Mouse (Mus musculus) limb, embryonic 14.5 days (tissue): Measurements from ENCODE around the gene Gm17606. TPM values are rescaled to one million over a fixed set of nuclear protein-coding genes. Genes with fewer than 3 reads are reported as not detected.

Source experiments
- ATAC-seq: fragments of 200-750 bp; cut with Nextera tagmentation; 2 replicates; pipeline ENCODE4 v1.8.0; 2017; ENCODE audit warnings: low read depth, moderate number of reproducible peaks, moderate TSS enrichment; ENCODE audit not compliant: low FRiP score
- DNase-seq: peaks from one replicate; pipeline ENCODE4 v3.0.0-alpha.2; 2015; ENCODE audit warnings: low spot score
- H3K27ac ChIP-seq: fragments of 300-500 bp; sonication (generic); replicated peaks from 2 replicates; pipeline ENCODE4 v1.5.1; 2014; ENCODE audit warnings: low read depth, mild to moderate bottlenecking, low read length, moderate library complexity, mixed read lengths
- H3K27me3 ChIP-seq: fragments of 300-500 bp; sonication (generic); 2 replicates; pipeline ENCODE4 v1.6.1; 2014; ENCODE audit warnings: low read length, mixed read lengths; ENCODE audit not compliant: control insufficient read depth, insufficient read depth
- H3K36me3 ChIP-seq: fragments of 300-500 bp; sonication (generic); 2 replicates; pipeline ENCODE4 v1.6.1; 2014; ENCODE audit warnings: mild to moderate bottlenecking, low read length, moderate library complexity, mixed read lengths; ENCODE audit not compliant: control insufficient read depth, insufficient read depth
- H3K4me1 ChIP-seq: fragments of 300-500 bp; sonication (generic); 2 replicates; pipeline ENCODE4 v1.6.1; 2014; ENCODE audit warnings: antibody characterized with exemption, low read length, mixed read lengths; ENCODE audit not compliant: control insufficient read depth, insufficient read depth
- H3K4me2 ChIP-seq: fragments of 300-500 bp; sonication (generic); replicated peaks from 2 replicates; pipeline ENCODE4 v1.6.1; 2014; ENCODE audit warnings: low read depth, mild to moderate bottlenecking, low read length, moderate library complexity; ENCODE audit not compliant: severe bottlenecking
- H3K4me3 ChIP-seq: fragments of 300-500 bp; sonication (generic); replicated peaks from 2 replicates; pipeline ENCODE4 v1.5.1; 2014; ENCODE audit warnings: low read length
- H3K9ac ChIP-seq: fragments of 300-500 bp; sonication (generic); 2 replicates; pipeline ENCODE4 v1.6.1; 2014; ENCODE audit warnings: mild to moderate bottlenecking, low read depth, low read length, moderate library complexity; ENCODE audit not compliant: severe bottlenecking
- H3K9me3 ChIP-seq: fragments of 300-500 bp; sonication (generic); 2 replicates; pipeline ENCODE4 v1.6.1; 2016; ENCODE audit warnings: low read length; ENCODE audit not compliant: control insufficient read depth
- POLR2A ChIP-seq: fragments of 200-500 bp; IDR thresholded peaks from 2 replicates; pipeline ENCODE4 v1.8.0; 2012; ENCODE audit warnings: inconsistent platforms, mild to moderate bottlenecking, moderate library complexity, borderline replicate concordance; ENCODE audit not compliant: insufficient read depth, insufficient read length; ENCODE audit errors: extremely low read depth
- WGBS: fragments of 180-500 bp; shearing (Covaris S2); extraction: QIAGEN DNeasy Blood & Tissue Kit; methylation state at CpG from one replicate; pipeline ENCODE4 v1.1.7; 2014; 5-methylcytosine and 5-hydroxymethylcytosine counted together
- polyA plus RNA-seq, 2 experiments: library from polyadenylated mRNA; depleted of rRNA in 1 of 2; stranded (reverse) in 1 of 2; unstranded in 1 of 2; fragments of >200 nt; fragmentation: Nextera tagmentation in 1 of 2; extraction: Ambion mirVana in 1 of 2; gene quantifications; 2 replicates each; pipeline versions ENCODE4 v1.2.1 to v1.2.3; 2012 to 2014

Gm17606 gene
- polyA plus RNA-seq, 2 experiments: not detected

GRCm38 (mm10) chr14:54660009-54660408 is 19.3 kb downstream of the Gm17606 start:
- WGBS: 89% methylated on average over 2 of the region's 2 CpGs

GRCm38 (mm10) chr14:54664477-54665222 is 23.9 kb downstream of the Gm17606 start:
- no peak overlapping the region for H3K9ac ChIP-seq
- 95% methylated on average over 10 of the region's 10 CpGs for WGBS
- peaks cover 96% of the 10 kb centered on the region for H3K36me3 ChIP-seq
- H3K9me3 ChIP-seq: no peaks in the 10 kb centered on the region
- TF ChIP-seq POLR2A: no peak
- no peak overlapping the region for H3K4me2 ChIP-seq
- H3K4me1 ChIP-seq: no peaks in the 10 kb centered on the region
- ATAC-seq: no peak
- H3K27me3 ChIP-seq: no peaks in the 10 kb centered on the region
- no peak overlapping the region for H3K27ac ChIP-seq
- H3K4me3 ChIP-seq: no peak overlapping the region
- no peak for DNase-seq

More at GRCm38 (mm10) chr14:54660009-54660408, 19.3 kb downstream of the Gm17606 start:
- no peak overlapping the region for H3K27ac ChIP-seq
- H3K4me2 ChIP-seq: no peak overlapping the region
- TF ChIP-seq POLR2A: no peak
- no peaks in the 10 kb centered on the region for H3K4me1 ChIP-seq
- H3K9ac ChIP-seq: no peak overlapping the region
- no peaks in the 10 kb centered on the region for H3K9me3 ChIP-seq
- no peak overlapping the region for H3K4me3 ChIP-seq
- peaks cover 97% of the 10 kb centered on the region for H3K36me3 ChIP-seq
- no peaks in the 10 kb centered on the region for H3K27me3 ChIP-seq
- ATAC-seq: no peak
- DNase-seq: no peak

GRCm38 (mm10) chr14:54669381-54669780 is 28.6 kb downstream of the Gm17606 start:
- Histone ChIP-seq H3K9ac (no peak overlapping the region), H3K36me3 (peaks cover 85% of the 10 kb centered on the region), H3K4me2 (no peak overlapping the region), H3K9me3 (no peaks in the 10 kb centered on the region), H3K27ac (no peak overlapping the region), H3K27me3 (no peaks in the 10 kb centered on the region), H3K4me1 (no peaks in the 10 kb centered on the region), H3K4me3 (no peak overlapping the region)
- no peak for TF ChIP-seq POLR2A
- ATAC-seq (no peak), DNase-seq (no peak)
- 84% methylated on average over 4 of the region's 4 CpGs for WGBS

- no peak overlapping the region for H3K4me3 ChIP-seq
- no peak overlapping the region for H3K4me2 ChIP-seq
- H3K4me1 ChIP-seq: no peaks in the 10 kb centered on the region
- TF ChIP-seq POLR2A: no peak
- no peak for ATAC-seq
- peaks cover 87% of the 10 kb centered on the region for H3K36me3 ChIP-seq
- no peaks in the 10 kb centered on the region for H3K9me3 ChIP-seq
- no peak overlapping the region for H3K9ac ChIP-seq
- DNase-seq: no peak
- 76% methylated on average over 2 of the region's 2 CpGs for WGBS
- no peak overlapping the region for H3K27ac ChIP-seq
- H3K27me3 ChIP-seq: no peaks in the 10 kb centered on the region
These were observed 33.6 kb downstream of the Gm17606 start for GRCm38 (mm10) chr14:54674317-54674716.

- Histone ChIP-seq H3K4me1 (no peaks in the 10 kb centered on the region), H3K4me3 (no peak overlapping the region), H3K36me3 (peaks cover 76% of the 10 kb centered on the region), H3K4me2 (no peak overlapping the region), H3K27ac (no peak overlapping the region), H3K9me3 (no peaks in the 10 kb centered on the region), H3K9ac (no peak overlapping the region), H3K27me3 (no peaks in the 10 kb centered on the region)
- TF ChIP-seq POLR2A: no peak
- DNase-seq (no peak), ATAC-seq (no peak)
- 81% methylated on average over 5 of the region's 5 CpGs for WGBS
These were observed 35.5 kb downstream of the Gm17606 start for GRCm38 (mm10) chr14:54676290-54676689.
